Mouse (Mus musculus) erythroblast, embryonic 14.5 days (primary cell): ENCODE results near the gene Catip.

Experiments
- GATA1 ChIP-seq: IDR thresholded peaks from 2 replicates; pipeline ENCODE4 v1.6.1; 2012; ENCODE audit warnings: low read length, inconsistent platforms, mixed read lengths
- TAL1 ChIP-seq: IDR thresholded peaks from 3 replicates; pipeline ENCODE4 v1.6.1; 2012; ENCODE audit warnings: low read length, inconsistent platforms, mixed read lengths

DNA sequence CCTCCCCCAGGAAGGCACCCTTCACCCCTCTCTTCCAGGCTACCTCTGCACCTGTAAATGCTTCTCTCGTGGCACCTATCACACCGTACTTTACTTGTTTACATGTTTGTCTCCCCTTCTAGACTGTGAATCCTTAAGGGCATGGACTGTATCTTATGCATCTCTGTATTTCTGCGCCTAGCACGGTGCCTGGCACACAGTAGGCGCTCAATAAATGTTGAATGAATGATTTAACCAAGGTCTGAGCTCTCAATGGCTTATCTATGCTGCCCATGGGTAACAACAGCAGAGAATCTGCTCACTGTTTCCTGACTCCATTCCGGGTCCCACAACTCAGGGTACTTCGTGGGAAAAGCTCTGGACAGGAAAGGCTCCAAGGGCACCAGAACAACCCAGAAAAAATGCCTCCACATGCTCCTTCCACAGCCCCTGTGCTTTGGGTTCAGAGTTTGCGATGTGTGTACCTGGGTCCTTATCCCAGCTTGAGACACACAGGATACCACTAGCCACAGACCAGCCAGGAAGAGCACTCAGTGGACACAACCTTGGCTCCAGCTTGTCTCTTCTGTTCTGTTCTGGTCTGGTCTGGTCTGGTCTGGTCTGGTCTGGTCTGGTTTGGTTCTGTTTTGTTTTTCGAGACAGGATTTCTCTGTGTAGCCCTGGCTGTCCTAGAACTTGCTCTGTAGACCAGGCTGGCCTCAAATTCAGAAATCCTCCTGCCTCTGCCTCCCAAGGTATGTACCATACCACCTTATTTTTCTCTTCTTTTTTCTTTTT lies 8.3 kb upstream of the Catip start:
- TF ChIP-seq GATA1 (no peak), TAL1 (no peak)
